Mouse (Mus musculus) liver, embryonic 14.5 days (tissue): ENCODE results near the gene Btbd18. TPM values are rescaled to one million over a fixed set of nuclear protein-coding genes. Genes with fewer than 3 reads are reported as not detected.

ENCODE experiments used
- ATAC-seq: fragments of 200-750 bp; cut with Nextera tagmentation; 2 replicates; pipeline ENCODE4 v1.8.0; 2017; ENCODE audit warnings: moderate number of reproducible peaks, mild to moderate bottlenecking, moderate library complexity; ENCODE audit not compliant: insufficient read depth
- DNase-seq, 3 experiments: peaks; one replicate each; pipeline ENCODE4 v3.0.0-alpha.2; 2012 to 2013; ENCODE audit warnings: low read depth in 3 of 3, low spot score in 3 of 3
- H3K27ac ChIP-seq: fragments of 300-500 bp; sonication (generic); 2 replicates; pipeline ENCODE4 v1.5.1; 2014; ENCODE audit warnings: moderate library complexity, mild to moderate bottlenecking, control low read depth, inconsistent platforms
- H3K27me3 ChIP-seq: fragments of 300-500 bp; sonication (generic); 2 replicates; pipeline ENCODE4 v1.6.1; 2014; ENCODE audit warnings: mild to moderate bottlenecking, low read length, moderate library complexity; ENCODE audit not compliant: control insufficient read depth, insufficient read depth
- H3K36me3 ChIP-seq: fragments of 300-500 bp; sonication (generic); replicated peaks from 2 replicates; pipeline ENCODE4 v1.6.1; 2014; ENCODE audit warnings: low read depth; ENCODE audit not compliant: control insufficient read depth, insufficient read depth
- H3K4me1 ChIP-seq, 2 experiments: fragments of 200-500 bp in 1 of 2; fragments of 300-500 bp in 1 of 2; sonication (generic) in 1 of 2; replicated peaks; 2 replicates each; pipeline ENCODE4 v1.6.1; 2012 to 2014; ENCODE audit warnings: antibody characterized with exemption in 1 of 2, inconsistent platforms in 1 of 2, low read length in 1 of 2; ENCODE audit not compliant: control insufficient read depth in 2 of 2, insufficient read depth in 2 of 2
- H3K4me2 ChIP-seq: fragments of 300-500 bp; sonication (generic); 2 replicates; pipeline ENCODE4 v1.6.1; 2014; ENCODE audit warnings: low read depth, mild to moderate bottlenecking, control low read depth, moderate library complexity
- H3K4me3 ChIP-seq, 2 experiments: fragments of 200-500 bp in 1 of 2; fragments of 300-500 bp in 1 of 2; sonication (generic) in 1 of 2; 2 replicates each; pipeline ENCODE4 v1.5.1; 2012 to 2014; ENCODE audit warnings: low read depth in 2 of 2, low read length in 2 of 2, mild to moderate bottlenecking in 2 of 2, control low read depth in 1 of 2, inconsistent platforms in 1 of 2, moderate library complexity in 1 of 2; ENCODE audit not compliant: insufficient read depth in 1 of 2
- H3K9ac ChIP-seq: fragments of 300-500 bp; sonication (generic); replicated peaks from 2 replicates; pipeline ENCODE4 v1.6.1; 2014; ENCODE audit warnings: mild to moderate bottlenecking, control low read depth, moderate library complexity
- H3K9me3 ChIP-seq: fragments of 300-500 bp; sonication (generic); 2 replicates; pipeline ENCODE4 v1.6.1; 2016; ENCODE audit warnings: low read length, mixed read lengths; ENCODE audit not compliant: control insufficient read depth
- CTCF ChIP-seq: IDR thresholded peaks from 2 replicates; pipeline ENCODE4 v1.5.1; 2016; ENCODE audit warnings: antibody characterized with exemption, low read depth, control low read depth
- EP300 ChIP-seq: IDR thresholded peaks from 2 replicates; pipeline ENCODE4 v1.6.1; 2016; ENCODE audit warnings: antibody characterized with exemption, low read depth
- WGBS: fragments of 180-500 bp; shearing (Covaris S2); extraction: QIAGEN DNeasy Blood & Tissue Kit; methylation state at CpG from one replicate; pipeline ENCODE4 v1.1.7; 2014; ENCODE audit not compliant: insufficient replicate concordance; 5-methylcytosine and 5-hydroxymethylcytosine counted together
- polyA plus RNA-seq, 2 experiments: library from polyadenylated mRNA; depleted of rRNA in 1 of 2; stranded (reverse) in 1 of 2; unstranded in 1 of 2; fragments of >200 nt; fragmentation: Nextera tagmentation in 1 of 2; extraction: Ambion mirVana in 1 of 2; gene quantifications; 2 replicates each; pipeline versions ENCODE4 v1.2.1 to v1.2.3; 2012 to 2014

The Btbd18 gene
- polyA plus RNA-seq, 2 experiments: not detected

GRCm38 (mm10) chr2:84619646-84620340, 39.1 kb upstream of the Btbd18 start:
- H3K9me3 ChIP-seq: no peaks in the 10 kb centered on the region
- ATAC-seq: no peak
- no peaks in the 10 kb centered on the region for H3K27me3 ChIP-seq
- WGBS: 83% methylated on average over 21 of the region's 21 CpGs
- H3K4me3 ChIP-seq: no peak overlapping the region
- TF ChIP-seq CTCF: no peak
- no peak for TF ChIP-seq EP300
- no peak overlapping the region for H3K27ac ChIP-seq
- DNase-seq: no peak
- no peak overlapping the region for H3K9ac ChIP-seq
- peaks cover 0 to 15% of the 10 kb centered on the region in 2 experiments; a peak in 3 of 4 replicates for H3K4me1 ChIP-seq
- H3K4me2 ChIP-seq: no peak overlapping the region
- peaks cover 30% of the 10 kb centered on the region for H3K36me3 ChIP-seq

DNA sequence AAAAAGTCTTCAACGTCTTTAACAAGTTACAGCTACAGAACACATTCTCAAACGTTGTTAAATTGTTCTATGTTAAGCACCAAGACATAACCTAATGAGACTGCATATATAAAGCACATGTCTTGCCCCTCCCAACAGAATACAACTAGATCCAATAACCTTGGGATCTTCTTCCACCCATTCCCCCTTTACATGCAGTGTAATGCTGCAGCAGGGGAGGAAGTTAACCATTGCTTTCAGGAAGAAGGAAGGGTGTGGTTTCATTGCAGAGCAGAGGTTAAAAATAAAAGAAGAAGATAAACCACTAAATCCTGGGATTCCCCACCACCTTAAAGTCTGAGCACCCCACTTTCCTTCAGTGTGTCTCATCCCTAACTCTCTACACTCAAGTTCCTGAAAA, 36.2 kb upstream of the Btbd18 start:
- no peak overlapping the region for H3K4me2 ChIP-seq
- H3K27me3 ChIP-seq: no peaks in the 10 kb centered on the region
- H3K9me3 ChIP-seq: no peaks in the 10 kb centered on the region
- H3K4me1 ChIP-seq: peaks cover 3 to 22% of the 10 kb centered on the region in 2 experiments
- TF ChIP-seq EP300 (no peak), CTCF (no peak)
- H3K36me3 ChIP-seq: peaks cover 12% of the 10 kb centered on the region
- DNase-seq (no peak), ATAC-seq (no peak)
- no peak overlapping the region for H3K9ac ChIP-seq
- no peak overlapping the region for H3K27ac ChIP-seq
- no peak overlapping the region for H3K4me3 ChIP-seq
- 57% methylated on average over 2 of the region's 2 CpGs for WGBS

DNA sequence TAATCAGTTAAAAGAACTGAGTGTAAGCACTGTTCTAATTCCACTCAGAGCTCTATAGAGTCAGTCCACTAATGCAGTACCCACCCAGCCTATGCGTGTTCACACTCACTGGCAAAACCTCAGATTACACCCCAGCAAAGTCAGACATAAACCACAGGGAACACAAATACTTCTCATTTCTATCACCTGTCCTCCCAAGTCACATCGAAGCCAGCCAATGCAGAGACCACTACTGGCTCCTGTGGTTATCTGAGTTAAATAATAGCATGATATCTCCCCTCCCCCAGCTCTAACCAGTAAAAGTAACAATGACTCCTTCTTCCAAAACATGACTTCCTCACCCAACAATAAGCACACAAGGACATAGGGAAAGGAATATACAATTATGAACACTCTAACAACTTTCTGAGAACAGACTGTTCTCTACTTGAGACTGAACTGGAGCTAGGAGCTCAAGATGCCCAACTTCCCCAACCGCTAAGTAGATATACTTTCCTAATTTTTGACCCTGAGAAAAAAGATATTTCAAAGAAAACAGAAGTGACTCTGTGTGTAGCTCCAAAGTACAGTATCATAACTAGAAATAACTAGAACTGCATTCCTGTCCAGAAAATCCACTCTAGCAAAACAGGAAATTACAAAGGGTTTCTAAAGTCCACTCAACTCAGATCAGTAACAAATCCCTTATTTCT, 35.3 kb upstream of the Btbd18 start:
- Histone ChIP-seq H3K36me3 (peaks cover 12% of the 10 kb centered on the region), H3K4me3 (no peak overlapping the region), H3K4me2 (no peak overlapping the region), H3K27ac (no peak overlapping the region), H3K4me1 (peaks cover 3 to 26% of the 10 kb centered on the region in 2 experiments), H3K9me3 (no peaks in the 10 kb centered on the region), H3K9ac (no peak overlapping the region), H3K27me3 (no peaks in the 10 kb centered on the region)
- WGBS: 44% methylated on average over 3 of the region's 3 CpGs
- no peak for TF ChIP-seq CTCF
- no peak for TF ChIP-seq EP300
- no peak for DNase-seq
- ATAC-seq: no peak

DNA sequence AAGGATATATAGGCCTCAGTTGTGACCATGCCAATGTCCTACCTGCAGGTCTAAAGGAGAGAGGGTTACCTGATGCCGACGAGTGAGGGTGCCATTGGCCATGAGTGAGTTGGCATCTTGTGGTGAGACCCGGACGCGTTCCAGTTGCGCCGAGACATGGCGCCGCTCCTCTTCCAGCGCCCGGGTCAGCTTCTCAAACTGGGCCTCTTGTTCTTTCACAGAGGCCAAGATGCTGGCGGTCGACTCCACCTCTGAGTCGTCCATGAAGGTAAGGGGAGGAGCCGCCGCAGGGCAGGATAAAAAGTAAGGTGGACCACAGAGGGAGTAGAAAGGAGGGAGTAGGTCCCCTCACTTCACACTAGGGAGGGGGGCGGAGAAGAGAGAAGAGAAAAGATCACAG, 34.7 kb upstream of the Btbd18 start:
- Histone ChIP-seq H3K27me3 (no peaks in the 10 kb centered on the region), H3K9me3 (no peaks in the 10 kb centered on the region), H3K4me1 (peaks cover 3 to 23% of the 10 kb centered on the region in 2 experiments), H3K4me3 (no peak overlapping the region), H3K36me3 (peaks cover 12% of the 10 kb centered on the region), H3K4me2 (no peak overlapping the region), H3K27ac (no peak overlapping the region), H3K9ac (no peak overlapping the region)
- TF ChIP-seq CTCF (no peak), EP300 (no peak)
- 88% methylated on average over 17 of the region's 17 CpGs for WGBS
- DNase-seq (no peak), ATAC-seq (no peak)

- Histone ChIP-seq H3K9ac (no peak overlapping the region), H3K27me3 (no peaks in the 10 kb centered on the region), H3K4me1 (peaks cover 3 to 23% of the 10 kb centered on the region in 2 experiments), H3K27ac (no peak overlapping the region), H3K4me2 (no peak overlapping the region), H3K36me3 (no peaks in the 10 kb centered on the region; the same call in 1 of the 2 replicates), H3K9me3 (no peaks in the 10 kb centered on the region), H3K4me3 (no peak overlapping the region)
- WGBS: 72% methylated on average over 7 of the region's 7 CpGs
- TF ChIP-seq CTCF (no peak), EP300 (no peak)
- DNase-seq (no peak), ATAC-seq (no peak)
These were observed 32.4 kb upstream of the Btbd18 start for GRCm38 (mm10) chr2:84626366-84626975.
